Mouse (Mus musculus) layer of hippocampus, adult 9-10 months (tissue): ENCODE results near the gene Gsta1.
"Not testable (repeated sequence)": the region's sequence is repeated elsewhere in the genome, so short reads cannot be mapped to it uniquely, and the experiment has no call there.

ENCODE experiments used
- DNase-seq: peaks from one replicate; pipeline ENCODE4 v3.0.0; 2022; ENCODE audit warnings: low spot score

The Gsta1 gene

GRCm38 (mm10) chr9:78233121-78233695 is 2.8 kb downstream of the Gsta1 start:
- not testable (repeated sequence) for DNase-seq

DNA sequence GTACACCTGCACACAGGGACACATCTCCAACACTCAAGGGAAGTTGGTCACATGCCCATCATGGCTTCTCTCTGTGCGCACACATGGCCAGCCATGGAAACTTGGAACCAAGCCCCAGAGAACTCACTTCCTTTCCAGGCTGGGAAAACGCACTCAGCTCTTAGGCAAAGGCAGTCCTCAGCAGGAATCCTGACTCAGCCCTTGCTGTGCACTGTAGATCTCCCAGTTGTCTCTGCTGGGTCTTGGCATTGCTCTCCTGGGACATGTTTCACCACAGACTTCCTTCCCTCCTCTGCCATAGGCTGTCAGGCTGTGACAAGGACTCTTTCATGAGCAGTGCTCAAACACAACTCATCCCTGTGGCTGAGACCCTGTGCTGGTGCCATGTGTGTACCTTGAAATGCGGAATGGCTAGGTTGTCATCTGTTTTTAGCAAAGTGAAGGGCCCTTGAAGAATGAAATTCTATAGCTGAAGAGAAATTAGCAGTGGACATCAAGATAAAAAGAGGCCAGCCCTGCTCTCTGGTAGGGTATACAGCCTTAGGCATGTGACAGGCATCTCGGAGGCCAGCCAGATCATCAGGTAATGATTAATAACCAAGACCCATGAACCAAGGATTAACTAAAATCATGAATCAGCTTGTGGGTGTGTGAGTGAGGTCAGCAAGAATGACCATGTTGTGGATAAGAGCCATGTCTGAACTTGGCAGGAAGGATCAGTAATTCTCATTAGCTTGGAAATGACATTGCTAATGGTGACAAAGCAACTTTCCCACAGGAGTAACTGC is 25.4 kb downstream of the Gsta1 start:
- not testable (repeated sequence) for DNase-seq

GRCm38 (mm10) chr9:78256914-78257313 is 26.5 kb downstream of the Gsta1 start, which contains the start of gene Gm3776:
Gm3776 (plus strand) TSS chr9:78257129.
- DNase-seq, result not testable (repeated sequence)

GRCm38 (mm10) chr9:78259688-78260087 is 29.2 kb downstream of the Gsta1 start:
- not testable (repeated sequence) for DNase-seq

- DNase-seq, result not testable (repeated sequence)
Measured at GRCm38 (mm10) chr9:78270945-78271344, 40.5 kb downstream of the Gsta1 start.

GRCm38 (mm10) chr9:78282002-78282711 is 51.7 kb downstream of the Gsta1 start:
- DNase-seq, result not testable (repeated sequence)

DNA sequence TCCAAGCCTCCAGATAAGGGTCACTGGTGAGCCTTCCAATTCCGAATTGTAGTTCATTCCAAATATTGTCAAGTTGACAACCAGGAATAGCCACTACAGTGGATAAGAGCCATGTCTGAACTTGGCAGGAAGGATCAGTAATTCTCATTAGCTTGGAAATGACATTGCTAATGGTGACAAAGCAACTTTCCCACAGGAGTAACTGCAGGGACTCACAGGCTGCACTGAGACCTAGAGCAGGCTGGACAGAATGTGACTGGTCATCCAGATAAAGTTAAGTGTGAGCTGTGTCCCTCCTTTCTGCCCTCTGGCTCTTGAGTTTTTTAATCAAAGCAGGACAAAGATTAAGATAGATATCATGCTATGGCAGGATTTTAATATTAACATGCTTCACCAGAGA is 58.6 kb downstream of the Gsta1 start:
- not testable (repeated sequence) for DNase-seq

GRCm38 (mm10) chr9:78289723-78290122 is 59.3 kb downstream of the Gsta1 start, which contains the start of gene Gm10639:
Gm10639 (plus strand) TSS chr9:78289923.
- DNase-seq, result not testable (repeated sequence)
